Mouse (Mus musculus): ENCODE data around the gene Rbfox3.

Rbfox3 gene

GRCm38 (mm10) chr11:118768441-118768840 lies 143.0 kb downstream of the Rbfox3 start:
- in situ Hi-C loops (cut with MboI, MseI): no loop called here

DNA sequence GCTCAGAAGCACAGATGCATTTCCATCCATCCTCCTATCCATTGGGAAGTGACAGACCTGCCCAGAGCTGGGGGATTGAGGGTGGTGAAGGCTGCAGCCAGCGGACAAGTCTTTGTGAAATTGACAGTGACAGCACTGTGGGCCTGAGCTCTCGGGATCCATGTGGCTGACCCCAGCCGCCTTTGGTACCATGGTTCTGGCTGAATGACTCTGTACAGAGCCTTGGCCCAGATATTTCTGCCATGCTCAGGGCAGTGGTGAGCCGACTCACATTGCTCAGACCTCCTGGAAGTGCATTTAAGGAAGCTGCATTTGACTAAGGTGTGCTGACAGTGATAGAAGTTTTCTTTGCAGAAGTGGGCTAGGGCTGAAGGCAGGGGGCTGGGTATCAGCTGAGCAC lies 144.0 kb downstream of the Rbfox3 start:
- in situ Hi-C loops (cut with MboI, MseI): no loop called here

DNA sequence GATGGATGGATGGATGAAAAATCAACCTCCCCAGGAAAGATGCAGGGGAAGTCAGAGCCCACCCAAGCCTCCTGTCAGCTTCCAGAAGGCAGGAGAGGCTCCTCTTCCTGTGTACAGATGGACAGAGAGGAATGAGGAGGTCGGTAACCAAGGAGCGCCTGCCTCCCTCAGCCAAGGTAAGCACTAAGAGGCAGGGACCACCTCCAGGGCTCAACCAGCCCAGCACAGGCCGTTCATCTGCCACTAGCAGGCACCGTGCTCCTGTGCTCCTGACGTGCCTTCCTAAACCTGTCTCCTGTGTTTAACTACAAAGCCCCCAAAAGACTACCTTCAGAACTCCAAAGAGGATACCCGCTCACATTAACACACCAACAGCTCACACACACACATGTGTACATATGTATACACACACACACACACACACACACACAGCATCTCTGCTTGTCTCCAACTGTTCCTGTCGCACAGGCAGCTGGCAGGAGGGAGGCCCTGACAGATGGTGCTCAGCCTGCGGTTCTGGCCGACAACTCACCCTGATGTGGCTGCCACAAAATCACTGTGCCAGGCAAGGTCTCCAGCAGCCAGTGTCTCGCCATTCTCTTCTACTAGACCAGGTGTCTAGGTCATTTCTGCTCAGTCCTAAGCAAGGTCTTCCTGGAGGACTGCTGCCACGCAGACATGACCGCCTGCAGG lies 151.0 kb downstream of the Rbfox3 start:
- in situ Hi-C loops (cut with MboI, MseI): no loop called here

DNA sequence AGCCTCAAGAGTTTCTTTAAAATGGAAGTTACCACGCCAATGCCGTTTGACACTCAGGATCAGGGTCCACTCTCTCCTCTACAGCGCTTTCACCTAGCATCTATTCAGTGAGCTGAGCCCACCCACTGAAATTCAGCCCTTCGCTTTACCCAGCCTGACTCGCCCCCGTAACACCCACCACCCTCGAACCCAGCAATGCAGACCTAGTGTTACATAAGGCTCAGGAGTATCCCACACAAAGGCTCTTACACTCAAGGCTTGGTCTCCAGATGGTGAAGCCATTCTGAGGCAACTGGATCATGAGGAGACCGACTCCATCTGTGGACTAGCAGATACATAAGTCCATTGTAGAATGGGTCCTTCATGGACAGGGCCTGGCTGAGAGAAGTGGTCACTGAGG lies 152.2 kb downstream of the Rbfox3 start:
- in situ Hi-C loops (cut with MboI, MseI): no loop called here

DNA sequence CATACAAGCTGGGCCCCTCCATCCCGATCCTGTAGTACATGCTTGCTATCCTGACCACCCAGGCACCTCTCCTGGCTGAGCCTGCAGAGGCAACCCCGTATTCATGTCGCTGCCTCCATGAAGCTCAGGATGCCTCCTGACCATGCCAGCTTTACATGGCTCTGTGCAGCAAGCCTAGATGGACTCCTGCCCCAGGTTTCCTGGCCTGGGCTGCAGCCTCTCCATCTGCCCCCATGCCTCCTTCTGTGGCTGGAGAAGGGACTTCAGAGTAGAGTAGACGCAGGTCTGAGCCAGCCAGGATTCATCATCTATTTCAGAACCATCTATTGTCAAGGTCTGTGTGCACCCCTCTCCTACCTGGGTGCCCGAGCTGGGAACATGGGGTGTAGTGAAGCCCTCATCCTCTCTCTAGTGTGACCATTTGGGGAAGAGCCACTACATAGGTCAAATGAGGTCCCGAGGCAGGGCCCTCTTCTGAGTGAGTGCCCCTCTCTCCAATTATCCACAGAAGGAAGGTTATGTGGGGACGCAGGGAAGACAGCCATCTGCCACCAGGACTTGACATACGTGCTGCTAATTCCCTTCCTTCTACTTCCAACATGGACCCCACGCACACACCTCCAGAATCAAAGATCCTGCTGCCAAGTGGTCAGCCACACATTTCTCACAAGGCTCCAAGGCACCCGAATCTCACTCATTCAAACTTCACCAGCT lies 153.0 kb downstream of the Rbfox3 start:
- in situ Hi-C loops (cut with MboI, MseI): no loop called here

DNA sequence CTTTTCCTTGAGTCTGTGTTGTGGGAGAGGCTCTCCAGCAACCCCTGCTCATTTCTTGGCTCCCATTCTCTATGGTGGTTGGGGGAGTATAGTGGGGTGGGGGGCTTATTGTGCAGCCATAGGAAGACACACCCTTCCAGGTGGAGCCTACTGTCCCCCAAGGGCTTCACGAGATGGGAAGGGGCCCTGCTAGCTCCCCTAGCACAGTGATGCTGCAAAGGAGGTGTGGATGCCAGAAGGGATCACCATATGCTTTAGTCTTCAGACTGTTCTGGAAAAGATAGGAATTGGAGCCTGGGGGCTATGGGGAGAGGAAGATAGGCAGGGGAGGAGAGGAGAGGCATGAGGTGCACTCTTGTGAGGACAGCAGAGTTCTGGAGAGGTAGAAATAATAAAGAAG lies 153.9 kb downstream of the Rbfox3 start:
- in situ Hi-C loops (cut with MboI, MseI): no loop called here

DNA sequence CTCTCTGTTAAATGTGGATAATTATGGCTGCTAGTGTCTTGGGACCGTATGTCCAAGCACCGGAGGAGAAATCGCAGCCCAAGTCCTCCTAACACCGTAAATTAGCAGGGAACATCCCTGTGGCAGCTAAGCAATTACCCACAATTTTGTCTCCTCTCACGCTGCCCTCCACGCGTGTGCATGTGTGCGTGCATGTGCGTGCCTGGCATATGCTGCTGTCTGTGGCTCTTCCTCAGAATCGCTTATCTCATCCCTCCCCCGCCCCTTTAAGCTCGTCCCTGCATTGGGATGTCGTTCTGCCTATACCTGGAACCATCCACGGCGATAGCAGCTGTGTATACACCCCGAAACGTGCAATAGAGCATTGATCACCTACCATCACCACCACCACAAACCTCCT lies 156.4 kb downstream of the Rbfox3 start:
- in situ Hi-C loops (cut with MboI, MseI): no loop called here

- in situ Hi-C loops (cut with MboI, MseI): no loop called here
These were observed 156.9 kb downstream of the Rbfox3 start for GRCm38 (mm10) chr11:118754535-118754934.

GRCm38 (mm10) chr11:118751879-118752616 lies 159.3 kb downstream of the Rbfox3 start:
- in situ Hi-C loops (cut with MboI, MseI): no loop called here

- in situ Hi-C loops (cut with MboI, MseI): no loop called here
These were observed 160.6 kb downstream of the Rbfox3 start for GRCm38 (mm10) chr11:118750745-118751330.

- in situ Hi-C loops (cut with MboI, MseI): no loop called here
These were observed 161.9 kb downstream of the Rbfox3 start for GRCm38 (mm10) chr11:118749541-118749940.

DNA sequence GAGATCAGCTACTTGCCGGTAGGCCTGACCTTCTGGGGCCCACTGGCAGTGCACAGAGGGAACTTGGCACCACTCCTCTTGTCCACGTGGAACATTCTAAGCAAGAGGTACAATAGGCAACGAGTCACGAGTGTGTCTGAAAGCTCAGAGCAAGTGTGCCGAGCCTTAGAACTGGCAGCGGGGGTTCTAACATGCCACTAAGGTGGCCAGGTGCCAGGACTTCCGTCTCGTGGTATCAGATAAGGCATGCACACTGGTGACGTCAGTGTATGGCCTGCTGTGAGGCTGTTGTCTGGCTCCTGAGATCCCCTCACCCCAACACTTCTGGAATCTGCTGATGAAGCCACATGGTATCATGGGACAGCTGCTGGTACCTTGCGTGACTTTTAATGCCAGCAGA lies 162.8 kb downstream of the Rbfox3 start:
- in situ Hi-C loops (cut with MboI, MseI): no loop called here

- in situ Hi-C loops (cut with MboI, MseI): no loop called here
These were observed 166.1 kb downstream of the Rbfox3 start for GRCm38 (mm10) chr11:118745279-118745678.

DNA sequence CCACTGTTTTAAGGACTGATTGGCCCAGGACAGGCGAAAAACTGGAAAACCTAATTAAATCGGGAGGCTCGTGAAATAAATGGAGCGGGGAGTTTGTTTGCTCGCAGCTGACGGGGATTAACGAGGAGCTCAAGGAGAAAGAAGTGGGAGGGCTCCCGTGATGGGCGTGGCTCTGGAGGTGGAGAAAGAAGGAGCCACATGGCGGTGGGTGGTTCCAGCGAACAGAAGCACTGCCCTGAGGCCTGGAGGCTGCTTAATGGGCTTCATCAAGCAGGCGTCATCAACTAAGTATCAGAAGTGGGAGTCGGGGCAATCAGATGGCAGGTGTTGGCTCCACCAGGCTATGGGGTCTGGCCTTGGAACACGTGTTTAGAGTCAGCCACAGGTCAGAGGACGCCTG lies 166.6 kb downstream of the Rbfox3 start:
- in situ Hi-C loops (cut with MboI, MseI): no loop called here

DNA sequence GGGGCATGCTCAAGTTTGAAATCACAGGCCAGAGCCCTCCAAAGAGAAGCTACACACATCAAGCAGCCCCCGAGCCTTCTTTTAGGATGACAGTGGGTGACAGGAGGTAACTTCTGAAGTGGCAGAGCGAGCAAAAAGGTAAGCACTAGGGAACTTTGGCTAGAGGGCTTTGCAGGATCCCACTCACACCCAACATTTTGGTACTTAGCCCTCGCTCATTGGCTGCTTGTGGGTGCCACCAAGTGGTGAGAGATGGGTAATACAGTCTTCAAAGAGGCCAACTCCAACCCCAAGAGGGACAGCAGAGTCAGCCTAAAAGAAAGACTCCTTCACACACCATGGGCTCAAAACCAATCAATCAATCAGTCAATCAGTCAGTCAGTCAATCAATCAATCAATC lies 168.6 kb downstream of the Rbfox3 start:
- in situ Hi-C loops (cut with MboI, MseI): no loop called here

DNA sequence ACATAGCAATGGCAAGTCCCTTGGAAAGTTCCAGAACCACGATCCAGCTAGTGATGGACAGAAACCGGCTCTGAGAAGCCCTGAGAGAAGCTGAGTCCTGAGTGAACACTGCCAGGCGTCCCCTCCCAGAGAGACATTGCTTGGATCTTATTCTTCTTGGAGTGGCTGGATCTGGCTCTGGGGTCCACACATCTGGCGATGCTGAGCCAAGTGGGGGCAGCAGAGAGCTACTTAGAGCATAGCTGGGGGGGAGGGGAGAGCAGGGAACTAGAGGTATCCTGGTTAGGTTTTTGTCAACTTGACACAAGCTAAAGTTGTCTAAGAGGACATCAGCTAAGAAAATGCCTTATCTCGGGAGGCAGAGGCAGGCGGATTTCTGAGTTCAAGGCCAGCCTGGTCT lies 170.1 kb downstream of the Rbfox3 start:
- in situ Hi-C loops (cut with MboI, MseI): no loop called here

DNA sequence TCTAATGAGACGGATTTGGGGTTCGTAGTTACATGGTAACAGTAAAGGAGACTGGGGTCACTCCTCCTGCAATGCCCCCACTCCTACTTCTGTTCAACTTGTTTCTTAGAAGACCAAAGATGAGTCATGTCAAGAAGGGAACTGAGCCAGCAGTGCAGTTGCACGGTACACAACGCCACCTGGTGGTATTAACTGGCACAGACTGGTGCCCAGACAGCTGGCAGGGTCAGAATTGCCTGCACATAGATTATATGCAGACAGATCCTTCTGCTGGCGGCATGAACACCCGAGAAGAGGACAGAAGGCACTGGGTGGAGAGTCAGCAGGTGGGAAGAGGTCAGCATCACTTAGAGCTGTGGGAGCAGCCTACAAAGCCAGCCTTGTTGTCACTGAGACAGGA lies 171.4 kb downstream of the Rbfox3 start:
- in situ Hi-C loops (cut with MboI, MseI): no loop called here

- in situ Hi-C loops (cut with MboI, MseI): no loop called here
These were observed 172.3 kb downstream of the Rbfox3 start for GRCm38 (mm10) chr11:118738855-118739832.

- in situ Hi-C loops (cut with MboI, MseI): no loop called here
These were observed 173.1 kb downstream of the Rbfox3 start for GRCm38 (mm10) chr11:118738323-118738722.

- in situ Hi-C loops (cut with MboI, MseI): no loop called here
These were observed 173.6 kb downstream of the Rbfox3 start for GRCm38 (mm10) chr11:118737821-118738220.

DNA sequence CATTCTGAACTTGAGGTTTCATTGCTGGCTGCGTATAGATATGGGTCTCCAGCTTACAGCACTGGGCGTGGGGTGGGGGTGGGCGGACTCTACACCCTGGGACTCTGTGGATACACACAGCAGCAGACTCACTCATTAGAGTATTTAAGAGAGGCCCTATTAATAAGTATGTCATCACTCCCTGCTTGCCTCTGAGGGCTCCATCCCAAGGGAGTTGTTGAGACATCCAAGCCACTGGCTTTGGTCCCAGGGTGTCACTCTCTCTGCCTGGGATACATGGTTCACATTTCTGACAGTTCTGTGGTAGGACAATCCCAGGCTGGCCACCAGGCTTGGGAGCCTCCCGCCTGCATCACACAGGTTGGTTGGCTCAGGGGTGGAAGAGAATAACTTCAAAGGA lies 174.4 kb downstream of the Rbfox3 start:
- in situ Hi-C loops (cut with MboI, MseI): no loop called here
